Mouse (Mus musculus) embryo, embryonic 9.5 days (tissue): ENCODE results near the gene Golph3.

ENCODE experiments used
- DNase-seq: peaks from one replicate; pipeline ENCODE4 v3.0.0-alpha.2; 2017; ENCODE audit errors: extremely low spot score

The Golph3 gene

GRCm38 (mm10) chr15:12318451-12318850 is 2.8 kb upstream of the Golph3 start:
- DNase-seq = no peak

GRCm38 (mm10) chr15:12319889-12320288 is 1.4 kb upstream of the Golph3 start:
- DNase-seq = no peak

- DNase-seq = no peak
Observed at GRCm38 (mm10) chr15:12320441-12321090, 684 bp upstream of the Golph3 start.

- DNase-seq = no peak
Observed at GRCm38 (mm10) chr15:12321788-12322621, 755 bp downstream of the Golph3 start, which contains the start of gene 1810049J17Rik. TSS of gene 1810049J17Rik (minus strand) at chr15:12321899.

- DNase-seq = no peak
Observed at GRCm38 (mm10) chr15:12322676-12323402, 1.6 kb downstream of the Golph3 start.

GRCm38 (mm10) chr15:12324326-12324725 is 3.1 kb downstream of the Golph3 start:
- DNase-seq = no peak

- DNase-seq = no peak
Observed at GRCm38 (mm10) chr15:12330389-12330788, 9.1 kb downstream of the Golph3 start.

- DNase-seq = no peak
Observed at GRCm38 (mm10) chr15:12330892-12331291, 9.6 kb downstream of the Golph3 start.

- DNase-seq = no peak
Observed at GRCm38 (mm10) chr15:12331300-12331699, 10.1 kb downstream of the Golph3 start.

- no peak for DNase-seq
Observed at GRCm38 (mm10) chr15:12334381-12334780, 13.1 kb downstream of the Golph3 start.

GRCm38 (mm10) chr15:12337030-12337778 is 16.0 kb downstream of the Golph3 start:
- no peak for DNase-seq

GRCm38 (mm10) chr15:12337779-12338137 is 16.5 kb downstream of the Golph3 start:
- DNase-seq = no peak

GRCm38 (mm10) chr15:12340536-12341400 is 19.5 kb downstream of the Golph3 start:
- DNase-seq = no peak

- DNase-seq = peak; percentile 41
Observed at GRCm38 (mm10) chr15:12341401-12341758, 20.1 kb downstream of the Golph3 start.

- DNase-seq = no peak
Observed at GRCm38 (mm10) chr15:12346916-12347315, 25.7 kb downstream of the Golph3 start.

GRCm38 (mm10) chr15:12348950-12349349 is 27.7 kb downstream of the Golph3 start:
- no peak for DNase-seq

GRCm38 (mm10) chr15:12349840-12350239 is 28.6 kb downstream of the Golph3 start:
- no peak for DNase-seq

GRCm38 (mm10) chr15:12351470-12351869 is 30.2 kb downstream of the Golph3 start:
- no peak for DNase-seq

- no peak for DNase-seq
Observed at GRCm38 (mm10) chr15:12354281-12354810, 33.1 kb downstream of the Golph3 start.

GRCm38 (mm10) chr15:12355261-12355660 is 34.0 kb downstream of the Golph3 start:
- DNase-seq = no peak

- no peak for DNase-seq
Observed at GRCm38 (mm10) chr15:12355907-12356306, 34.7 kb downstream of the Golph3 start.
